Mouse (Mus musculus) lung, adult 2 months (tissue): ENCODE data around the gene Apobec3.

Source experiments
- CTCF ChIP-seq: fragments of 200-500 bp; IDR thresholded peaks from 2 replicates; pipeline ENCODE4 v1.5.1; 2011; ENCODE audit warnings: mild to moderate bottlenecking, low read length, control low read depth; ENCODE audit not compliant: insufficient read depth
- POLR2A ChIP-seq: fragments of 200-500 bp; IDR thresholded peaks from 2 replicates; pipeline ENCODE4 v1.6.1; 2011; ENCODE audit warnings: low read depth, mild to moderate bottlenecking, control low read depth, low read length, borderline replicate concordance; ENCODE audit errors: extremely low read depth

DNA sequence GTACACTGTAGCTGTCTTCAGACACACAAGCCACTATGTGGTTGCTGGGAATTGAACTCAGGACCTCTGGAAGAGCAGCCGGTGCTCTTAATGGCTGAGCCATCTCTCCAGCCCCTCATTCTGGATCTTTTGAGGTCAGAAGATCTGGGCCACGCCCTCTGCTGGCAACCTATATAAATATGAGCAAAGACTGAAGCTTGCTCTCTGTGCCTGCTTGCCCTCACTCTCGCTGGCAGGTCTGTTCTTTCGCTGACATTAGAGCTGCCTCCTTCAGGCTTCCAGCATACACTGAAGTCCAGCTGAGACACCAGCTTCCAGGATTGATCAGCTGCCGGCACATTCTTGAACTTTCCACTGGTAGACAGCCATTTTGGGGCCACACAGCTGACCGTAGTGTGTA lies 56.2 kb downstream of the Apobec3 start:
- 0 out of 2 replicates have a peak, but pooled peaks have one; percentile 6 for TF ChIP-seq CTCF
- no peak for TF ChIP-seq POLR2A
